Mouse (Mus musculus): ENCODE data around the gene Gstt4.
A peak's percentile ranks its signal among the peaks of the same experiment; 100 is the strongest.

- TF ChIP-seq POLR2A (IDR thresholded peaks at IDR 0.05; ENCODE audit: insufficient read depth, low read depth, low read length) (0 out of 2 replicates have a peak, but pooled peaks have one; percentile 59), CTCF (IDR thresholded peaks at IDR 0.05; ENCODE audit: insufficient read depth, low read depth, low read length) (no peak)
These were observed 15.0 kb upstream of the Gstt4 start, which contains the start of gene Gstt2 for GRCm38 (mm10) chr10:75837248-75837759.
